Comparison of ENCODE assay signal across 8 mouse cellular contexts in genomic region chr10:83648131-83649020, GRCm38 (mm10). TPM values are rescaled to one million over a fixed set of nuclear protein-coding genes. Genes with fewer than 3 reads are reported as not detected.
DNase-seq lines count a peak whose midpoint lies in the region; ATAC-seq and TF ChIP-seq lines count a peak whose summit lies in the region.

TSS of gene Appl2 (minus strand) at chr10:83648738.

- peak within 1 kb of the TSS; percentile 71 for H3K4me2 ChIP-seq in forebrain, postnatal 0 days (ENCODE audit: low read depth)
- H3K4me2 ChIP-seq in neural tube, embryonic 15.5 days, result peak within 1 kb of the TSS; percentile 82

- under 1% methylated on average over 59 of the region's 59 CpGs for WGBS in forebrain, postnatal 0 days
- under 1% methylated on average over 59 of the region's 59 CpGs for WGBS in lung, adult 2 months
- under 1% methylated on average over 59 of the region's 59 CpGs for WGBS in neural tube, embryonic 15.5 days

- intact Hi-C loops in heart, postnatal 36 days (cut with DNase I), result loop anchor here (5.0 kb wide), 2 partner anchors 79 to 129 kb away; no protein-coding TSS in a partner anchor

- no peaks in the 10 kb centered on the region for H3K27me3 ChIP-seq in forebrain, postnatal 0 days (ENCODE audit: insufficient read depth, low read length)
- no peaks in the 10 kb centered on the region for H3K27me3 ChIP-seq in neural tube, embryonic 15.5 days (replicated peaks)

- H3K36me3 ChIP-seq in forebrain, postnatal 0 days (ENCODE audit: insufficient read depth), result no peaks in the 10 kb centered on the region
- H3K36me3 ChIP-seq in neural tube, embryonic 15.5 days, result no peaks in the 10 kb centered on the region

- peak within 1 kb of the TSS; percentile 74 for H3K9ac ChIP-seq in forebrain, postnatal 0 days
- H3K9ac ChIP-seq in neural tube, embryonic 15.5 days (replicated peaks), result peak within 1 kb of the TSS; percentile 68

- peak; percentile 38 for TF ChIP-seq CTCF in forebrain, postnatal 0 days (IDR thresholded peaks at IDR 0.05; ENCODE audit: low read depth)
- peak; percentile 59 for TF ChIP-seq CTCF in layer of hippocampus, adult 2 months (conservative IDR thresholded peaks at IDR 0.05)
- no peak for TF ChIP-seq CTCF in lung, adult 2 months (IDR thresholded peaks at IDR 0.05; ENCODE audit: insufficient read depth, low read length)

- 0 out of 2 replicates have a peak, but pooled peaks cover 10% of the 10 kb centered on the region for H3K4me1 ChIP-seq in forebrain, postnatal 0 days (ENCODE audit: insufficient read depth)
- H3K4me1 ChIP-seq in lung, adult 2 months (ENCODE audit: control insufficient read depth, insufficient read depth, low read length), result peaks cover 18% of the 10 kb centered on the region
- peaks cover 39% of the 10 kb centered on the region for H3K4me1 ChIP-seq in neural tube, embryonic 15.5 days

- TF ChIP-seq POLR2A in lung, adult 2 months (IDR thresholded peaks at IDR 0.05; ENCODE audit: borderline replicate concordance, extremely low read depth, low read depth, low read length), result peak; percentile 67; the same call in 1 of the 2 replicates

- peak within 1 kb of the TSS; percentile 72 for H3K4me3 ChIP-seq in forebrain, postnatal 0 days (ENCODE audit: low read depth, low read length)
- H3K4me3 ChIP-seq in layer of hippocampus, adult 2 months, result peak within 1 kb of the TSS; percentile 77
- peak within 1 kb of the TSS; percentile 90 for H3K4me3 ChIP-seq in lung, adult 2 months (replicated peaks; ENCODE audit: extremely low read depth, low read depth, low read length)
- peak within 1 kb of the TSS; percentile 64 for H3K4me3 ChIP-seq in neural tube, embryonic 15.5 days (replicated peaks)

- no peaks in the 10 kb centered on the region for H3K9me3 ChIP-seq in forebrain, postnatal 0 days (ENCODE audit: low read length)
- no peaks in the 10 kb centered on the region for H3K9me3 ChIP-seq in neural tube, embryonic 15.5 days (replicated peaks)

- ATAC-seq in forebrain, postnatal 0 days, result peak; percentile 96
- peak; percentile 96 for ATAC-seq in neural tube, embryonic 15.5 days (ENCODE audit: low FRiP score)

- H3K27ac ChIP-seq in forebrain, postnatal 0 days (ENCODE audit: low read depth, low read length), result peak within 1 kb of the TSS; percentile 71
- H3K27ac ChIP-seq in layer of hippocampus, adult 2 months, result peak within 1 kb of the TSS; percentile 90
- H3K27ac ChIP-seq in neural tube, embryonic 15.5 days (replicated peaks), result peak within 1 kb of the TSS; percentile 81

- peak; percentile 78 for DNase-seq in ES-CJ7 (ENCODE audit: low read depth, low spot score)
- DNase-seq in cerebellum, adult 11 months, result peak; percentile 96
- peak; percentile 82 for DNase-seq in forebrain, postnatal 0 days
- DNase-seq in heart, postnatal 36 days, result peak; percentile 94 to 96
- peak; percentile 85 to 91 for DNase-seq in layer of hippocampus, adult 2 months (ENCODE audit: low spot score in 2 of 2)
- peak; percentile 94 for DNase-seq in lung, adult 2 months
- DNase-seq in testis, postnatal 10 days (ENCODE audit: low spot score), result peak; percentile 94

RNA-seq across cellular contexts. Expression of gene Appl2, which starts in this region (rescaled TPM):
- 38.2 and 38.5 TPM in 2 replicates for total RNA-seq in forebrain, postnatal 0 days (2014; rRNA removed)
- 17.4 and 26.1 TPM in 2 replicates for polyA plus RNA-seq in forebrain, postnatal 0 days (2015; fragmentation: Nextera tagmentation; extraction: Ambion mirVana)
- 10 to 100 TPM; 37.2 to 44.4 TPM for total RNA-seq in heart, postnatal 36 days (2021)
- 10 to 100 TPM; 81.1 to 95.5 TPM for total RNA-seq in layer of hippocampus, adult 2 months (2021)
- 34.8 and 39.1 TPM in 2 replicates for polyA plus RNA-seq in lung, adult 2 months (2012; rRNA removed)
- 40.8 and 45.7 TPM in 2 replicates for polyA plus RNA-seq in neural tube, embryonic 15.5 days (2015; fragmentation: Nextera tagmentation; extraction: Ambion mirVana)

Comparison
In these comparisons a context has a peak if more than half of its experiments do, and no peak if none do; other contexts are left out.
1. Peak in every context shown above with its lines: DNase-seq, ATAC-seq, H3K4me3 ChIP-seq and H3K27ac ChIP-seq.